Mouse (Mus musculus) megakaryocyte, embryonic 14.5 days (primary cell): ENCODE data around the gene Ccdc136.

ENCODE experiments used
- FLI1 ChIP-seq: IDR thresholded peaks from 2 replicates; pipeline ENCODE4 v1.6.1; 2012; ENCODE audit warnings: low read length, inconsistent platforms, mixed read lengths
- GATA1 ChIP-seq: IDR thresholded peaks from 3 replicates; pipeline ENCODE4 v1.6.1; 2012; ENCODE audit warnings: mixed read lengths, low read length, inconsistent platforms, borderline replicate concordance

- TF ChIP-seq GATA1: no peak
- no peak for TF ChIP-seq FLI1
These were observed 37.1 kb downstream of the Ccdc136 start, which contains the start of gene Flnc for GRCm38 (mm10) chr6:29433038-29433803.
